Comparison of ENCODE assay signal across 32 mouse cellular contexts in genomic region chr10:31212778-31213454, GRCm38 (mm10).
"Had no signal": no experiment of that assay in that cellular context is flagged by ENCODE, and none has a peak within 500 bp of the region (broad histone marks: within the 10 kb centered on the region; RNA-seq: fewer than 3 reads in every experiment).

No protein-coding gene starts in this region.

- ATAC-seq: liver, embryonic 12.5 days; liver, postnatal 0 days; lung, postnatal 0 days; midbrain, embryonic 13.5 days; midbrain, embryonic 15.5 days; midbrain, embryonic 16.5 days had no signal

- H3K4me1 ChIP-seq: limb, embryonic 10.5 days; limb, embryonic 12.5 days; limb, embryonic 13.5 days; limb, embryonic 15.5 days; liver, embryonic 12.5 days; liver, embryonic 13.5 days; liver, embryonic 15.5 days; lung, embryonic 15.5 days; megakaryocyte, embryonic 14.5 days; midbrain, embryonic 10.5 days; midbrain, embryonic 12.5 days; midbrain, embryonic 13.5 days; midbrain, embryonic 15.5 days; neural tube, embryonic 12.5 days had no signal

- H3K4me2 ChIP-seq: limb, embryonic 12.5 days; limb, embryonic 13.5 days; limb, embryonic 15.5 days; liver, embryonic 11.5 days; liver, embryonic 12.5 days; liver, embryonic 13.5 days; liver, embryonic 15.5 days; lung, embryonic 14.5 days; lung, embryonic 15.5 days; midbrain, embryonic 11.5 days; midbrain, embryonic 12.5 days; midbrain, embryonic 13.5 days; midbrain, embryonic 15.5 days; neural tube, embryonic 12.5 days had no signal

- DNase-seq: left cerebral cortex, postnatal 4 days; liver; liver, embryonic 13.5 days; liver, postnatal 0 days; lung, adult 18-20 months; lung, adult 2 months; lung, embryonic 14.5 days; lung, postnatal 10 days; lung, postnatal 14 days; lung, postnatal 36 days; lung, postnatal 4 days; midbrain, embryonic 14.5 days had no signal

- H3K27me3 ChIP-seq: limb, embryonic 12.5 days; limb, embryonic 13.5 days; limb, embryonic 15.5 days; liver, embryonic 12.5 days; liver, embryonic 13.5 days; liver, embryonic 15.5 days; lung, embryonic 15.5 days; megakaryocyte, embryonic 14.5 days; midbrain, embryonic 12.5 days; midbrain, embryonic 13.5 days; midbrain, embryonic 15.5 days; neural tube, embryonic 12.5 days had no signal

- H3K36me3 ChIP-seq: limb, embryonic 10.5 days; limb, embryonic 12.5 days; limb, embryonic 13.5 days; limb, embryonic 15.5 days; liver, embryonic 12.5 days; liver, embryonic 13.5 days; liver, embryonic 15.5 days; lung, embryonic 15.5 days; midbrain, embryonic 10.5 days; midbrain, embryonic 12.5 days; midbrain, embryonic 13.5 days; midbrain, embryonic 15.5 days; neural tube, embryonic 12.5 days had no signal

- H3K27ac ChIP-seq: limb, embryonic 10.5 days; limb, embryonic 12.5 days; limb, embryonic 13.5 days; limb, embryonic 15.5 days; liver, embryonic 12.5 days; liver, embryonic 13.5 days; liver, embryonic 14.5 days; liver, embryonic 15.5 days; lung, embryonic 15.5 days; macrophage; midbrain, embryonic 10.5 days; midbrain, embryonic 12.5 days; midbrain, embryonic 13.5 days; midbrain, embryonic 15.5 days; neural tube, embryonic 12.5 days had no signal

- H3K9ac ChIP-seq: limb, embryonic 12.5 days; limb, embryonic 13.5 days; limb, embryonic 15.5 days; liver, embryonic 12.5 days; liver, embryonic 13.5 days; liver, embryonic 14.5 days; liver, embryonic 15.5 days; liver, postnatal 0 days; lung, embryonic 14.5 days; lung, embryonic 15.5 days; midbrain, embryonic 12.5 days; midbrain, embryonic 13.5 days; midbrain, embryonic 15.5 days; neural tube, embryonic 12.5 days had no signal

- H3K9me3 ChIP-seq: limb, embryonic 10.5 days; limb, embryonic 12.5 days; limb, embryonic 13.5 days; limb, embryonic 15.5 days; liver, embryonic 12.5 days; liver, embryonic 13.5 days; liver, embryonic 15.5 days; lung, embryonic 15.5 days; midbrain, embryonic 10.5 days; midbrain, embryonic 12.5 days; midbrain, embryonic 13.5 days; midbrain, embryonic 15.5 days; neural tube, embryonic 12.5 days had no signal

- H3K4me3 ChIP-seq: limb, embryonic 10.5 days; limb, embryonic 12.5 days; limb, embryonic 13.5 days; limb, embryonic 15.5 days; liver, embryonic 12.5 days; liver, embryonic 13.5 days; liver, embryonic 15.5 days; lung, embryonic 15.5 days; megakaryocyte, embryonic 14.5 days; midbrain, embryonic 10.5 days; midbrain, embryonic 12.5 days; midbrain, embryonic 13.5 days; midbrain, embryonic 15.5 days; myocyte; neural tube, embryonic 12.5 days had no signal
